Mouse (Mus musculus): ENCODE data around the gene Ermard.
A peak's percentile ranks its signal among the peaks of the same experiment; 100 is the strongest.
"Not testable (repeated sequence)": the region's sequence is repeated elsewhere in the genome, so short reads cannot be mapped to it uniquely, and the experiment has no call there.

Gene Ermard

GRCm38 (mm10) chr17:15041175-15041729 lies at the start of gene Ermard, which contains the start of the genes Tcte3 and Gm3448:
Gene Ermard, plus strand, starts transcription at chr17:15041208.
Gene Tcte3, minus strand, starts transcription at chr17:15041488.
Gene Gm3448, minus strand, starts transcription at chr17:15041537.
- peak; percentile 67 to 69 for DNase-seq

GRCm38 (mm10) chr17:14992522-14993138 lies 48.4 kb upstream of the Ermard start:
- DNase-seq, result not testable (repeated sequence)

- not testable (repeated sequence) for DNase-seq
Measured at GRCm38 (mm10) chr17:14993139-14993832, 47.7 kb upstream of the Ermard start.

- DNase-seq, result not testable (repeated sequence)
Measured at GRCm38 (mm10) chr17:14994140-14994539, 46.9 kb upstream of the Ermard start.

GRCm38 (mm10) chr17:15000047-15000446 lies 41.0 kb upstream of the Ermard start:
- DNase-seq, result not testable (repeated sequence)

GRCm38 (mm10) chr17:15009088-15009487 lies 31.9 kb upstream of the Ermard start:
- DNase-seq, result not testable (repeated sequence)

- not testable (repeated sequence) for DNase-seq
Measured at GRCm38 (mm10) chr17:15009706-15010413, 31.1 kb upstream of the Ermard start, which contains the start of gene Gm3435. Gene Gm3435, plus strand, starts transcription at chr17:15010176.

- DNase-seq, result peak; percentile 5 to 9
Measured at GRCm38 (mm10) chr17:15021503-15022220, 19.3 kb upstream of the Ermard start.

GRCm38 (mm10) chr17:15023878-15024492 lies 17.0 kb upstream of the Ermard start:
- not testable (repeated sequence) for DNase-seq

- DNase-seq, result not testable (repeated sequence)
Measured at GRCm38 (mm10) chr17:15024502-15025193, 16.4 kb upstream of the Ermard start.

- not testable (repeated sequence) for DNase-seq
Measured at GRCm38 (mm10) chr17:15025513-15025912, 15.5 kb upstream of the Ermard start.

- DNase-seq, result not testable (repeated sequence)
Measured at GRCm38 (mm10) chr17:15031414-15031813, 9.6 kb upstream of the Ermard start.

- DNase-seq, result not testable (repeated sequence)
Measured at GRCm38 (mm10) chr17:15040455-15040854, 553 bp upstream of the Ermard start.

GRCm38 (mm10) chr17:15050338-15050737 lies 9.3 kb downstream of the Ermard start:
- not testable (repeated sequence) for DNase-seq

- not testable (repeated sequence) for DNase-seq
Measured at GRCm38 (mm10) chr17:15052766-15053165, 11.8 kb downstream of the Ermard start.

- not testable (repeated sequence) for DNase-seq
Measured at GRCm38 (mm10) chr17:15053183-15053828, 12.3 kb downstream of the Ermard start.

- DNase-seq, result not testable (repeated sequence)
Measured at GRCm38 (mm10) chr17:15053829-15054200, 12.8 kb downstream of the Ermard start.

GRCm38 (mm10) chr17:15055925-15056324 lies 14.9 kb downstream of the Ermard start:
- no peak for DNase-seq

- no peak for DNase-seq
Measured at GRCm38 (mm10) chr17:15058161-15058591, 17.2 kb downstream of the Ermard start.

- no peak for DNase-seq
Measured at GRCm38 (mm10) chr17:15059646-15060045, 18.6 kb downstream of the Ermard start.

- DNase-seq, result no peak
Measured at GRCm38 (mm10) chr17:15060356-15060755, 19.3 kb downstream of the Ermard start.
